Mouse (Mus musculus): ENCODE data around the gene Olfr458. TPM values are rescaled to one million over a fixed set of nuclear protein-coding genes. Genes with fewer than 3 reads are reported as not detected.

Olfr458 gene
- total RNA-seq, 2 experiments from 2014 or later, result not detected

Other genes with a start within 250 kb of the Olfr458 start
- not detected for gene Tas2r144, start 249.9 kb downstream of the Olfr458 start, total RNA-seq (2021)
- gene Gstk1, start 219.3 kb downstream of the Olfr458 start, total RNA-seq (2021), result 10 to 100 TPM; 10.2 to 13.7 TPM
- gene Tmem139, start 203.2 kb downstream of the Olfr458 start, total RNA-seq (2021), result not detected
- gene Casp2, start 200.2 kb downstream of the Olfr458 start, total RNA-seq (2021), result 10 to 100 TPM; 16.5 to 25.5 TPM
- gene Clcn1, start 178.5 kb downstream of the Olfr458 start, total RNA-seq (2021), result 1 to 10 TPM; 2.7 to 2.8 TPM
- gene Fam131b, start 140.6 kb downstream of the Olfr458 start, total RNA-seq (2021), result 10 to 100 TPM; 74.8 to 76.8 TPM
- 10 to 100 TPM; 47.9 to 51.7 TPM for gene Zyx, start 115.6 kb downstream of the Olfr458 start, total RNA-seq (2021)
- gene Epha1, start 91.9 kb downstream of the Olfr458 start, total RNA-seq (2021), result under 1 TPM; 0.22 to 0.47 TPM
- not detected for gene Tas2r143, start 65.0 kb downstream of the Olfr458 start, total RNA-seq (2021)
- gene Tas2r135, start 59.8 kb downstream of the Olfr458 start, total RNA-seq (2021), result not detected
- gene Tas2r126, start 30.7 kb downstream of the Olfr458 start, total RNA-seq (2021), result not detected
- gene Olfr457, start 11.1 kb upstream of the Olfr458 start, total RNA-seq (2021), result not detected
- gene Olfr456, start 22.0 kb upstream of the Olfr458 start, total RNA-seq (2021), result not detected
- not detected for gene Olfr455, start 82.4 kb upstream of the Olfr458 start, total RNA-seq (2021)
- gene Tcaf3, start 132.5 kb upstream of the Olfr458 start, total RNA-seq (2021), result not detected
- gene Tcaf2, start 180.1 kb upstream of the Olfr458 start, total RNA-seq (2021), result under 1 TPM; 0.42 to 0.44 TPM
- 100 to 1,000 TPM; 207 to 217 TPM for gene Tcaf1, start 244.9 kb upstream of the Olfr458 start, total RNA-seq (2021)

Measured in layer of hippocampus, postnatal 25 days (tissue).